Mouse (Mus musculus): ENCODE results near the gene Sgpl1. TPM values are rescaled to one million over a fixed set of nuclear protein-coding genes. Genes with fewer than 3 reads are reported as not detected.
A peak's percentile ranks its signal among the peaks of the same experiment; 100 is the strongest.

Sgpl1 gene
- polyA plus RNA-seq, 1 experiment from 2014 or later: 64.5 TPM

DNA sequence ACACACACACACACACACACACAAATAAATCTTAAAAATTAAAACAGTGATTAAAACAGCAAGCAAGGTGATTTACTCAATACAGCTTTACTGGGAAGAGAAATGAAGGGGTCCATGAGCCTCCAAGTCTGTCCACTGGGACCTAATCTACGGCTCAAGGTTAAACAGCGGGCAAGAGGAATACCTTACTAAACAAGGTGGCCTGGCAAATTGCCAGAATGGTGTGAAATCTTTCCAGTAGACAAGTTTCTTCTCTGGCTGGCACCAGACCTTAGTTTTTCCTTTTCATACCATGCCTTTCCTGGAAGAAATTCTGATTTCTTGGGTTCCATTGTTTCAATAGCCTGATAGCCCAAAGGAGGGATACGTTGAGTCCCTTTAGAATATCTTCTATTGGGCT lies 59.0 kb downstream of the Sgpl1 start:
- 90% methylated on average over 3 of the region's 3 CpGs for WGBS
- DNase-seq (peak; percentile 51), ATAC-seq (ENCODE audit: low FRiP score, low TSS enrichment) (no peak)
- Histone ChIP-seq H3K9ac (replicated peaks; ENCODE audit: low read length) (no peak overlapping the region), H3K27ac (replicated peaks; ENCODE audit: low read depth, low read length) (no peak overlapping the region), H3K4me1 (ENCODE audit: control insufficient read depth, insufficient read depth, low read length) (peaks cover 16% of the 10 kb centered on the region), H3K4me2 (ENCODE audit: low read length) (no peak overlapping the region), H3K4me3 (replicated peaks; ENCODE audit: low read depth, low read length) (no peak overlapping the region), H3K27me3 (ENCODE audit: control insufficient read depth, insufficient read depth, low read length) (no peaks in the 10 kb centered on the region), H3K36me3 (ENCODE audit: control insufficient read depth, insufficient read depth, low read length) (no peaks in the 10 kb centered on the region), H3K9me3 (ENCODE audit: control insufficient read depth, low read length) (no peaks in the 10 kb centered on the region)

DNA sequence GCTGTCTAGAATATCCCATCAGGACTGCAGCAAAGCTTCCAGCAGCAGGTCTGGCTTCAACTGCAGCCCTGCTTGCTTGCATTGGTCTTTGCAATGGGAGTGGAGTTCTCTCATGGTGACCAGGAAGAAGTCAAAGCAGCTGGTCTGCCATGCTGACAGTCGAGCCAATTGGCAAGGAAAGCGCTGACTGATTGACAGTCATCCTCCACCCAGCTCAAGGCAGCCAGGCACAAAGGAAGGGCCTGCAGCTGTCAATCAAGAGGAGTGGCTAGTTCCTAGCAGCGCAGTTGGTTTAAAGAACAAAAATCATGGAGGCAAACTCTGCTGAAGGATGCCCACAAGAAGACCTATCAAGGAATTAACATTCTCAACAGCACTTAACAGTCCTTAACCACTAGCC lies 61.0 kb downstream of the Sgpl1 start:
- Histone ChIP-seq H3K9me3 (ENCODE audit: control insufficient read depth, low read length) (no peaks in the 10 kb centered on the region), H3K4me3 (replicated peaks; ENCODE audit: low read depth, low read length) (no peak overlapping the region), H3K4me1 (ENCODE audit: control insufficient read depth, insufficient read depth, low read length) (peaks cover 16% of the 10 kb centered on the region), H3K4me2 (ENCODE audit: low read length) (no peak overlapping the region), H3K27me3 (ENCODE audit: control insufficient read depth, insufficient read depth, low read length) (no peaks in the 10 kb centered on the region), H3K27ac (replicated peaks; ENCODE audit: low read depth, low read length) (0 out of 2 replicates have a peak overlapping the region, but pooled peaks have one; percentile 4), H3K36me3 (ENCODE audit: control insufficient read depth, insufficient read depth, low read length) (no peaks in the 10 kb centered on the region), H3K9ac (replicated peaks; ENCODE audit: low read length) (no peak overlapping the region)
- ATAC-seq (ENCODE audit: low FRiP score, low TSS enrichment) (no peak), DNase-seq (peak; percentile 60)
- 20% methylated on average over 3 of the region's 3 CpGs for WGBS

DNA sequence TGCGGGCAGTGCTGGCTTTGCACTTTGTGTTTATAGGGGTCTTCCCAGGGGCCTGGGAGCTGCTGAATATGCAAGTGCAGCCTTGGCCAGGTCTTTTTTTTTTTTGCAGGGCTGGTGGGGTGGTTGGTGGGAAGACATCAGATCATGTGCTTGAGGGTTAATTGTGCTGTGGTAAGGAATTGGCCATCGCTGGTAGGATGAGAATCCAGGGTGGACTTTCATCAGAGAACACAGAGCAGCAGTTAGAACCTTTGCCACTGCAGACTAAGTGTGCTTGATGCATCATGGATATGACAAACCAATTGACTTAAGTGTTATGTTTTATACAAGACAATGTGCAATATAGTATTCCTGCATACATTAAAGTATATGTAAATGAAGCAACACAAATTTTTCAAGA lies 62.1 kb downstream of the Sgpl1 start:
- Histone ChIP-seq H3K4me2 (ENCODE audit: low read length) (no peak overlapping the region), H3K9ac (replicated peaks; ENCODE audit: low read length) (no peak overlapping the region), H3K27ac (replicated peaks; ENCODE audit: low read depth, low read length) (no peak overlapping the region), H3K36me3 (ENCODE audit: control insufficient read depth, insufficient read depth, low read length) (no peaks in the 10 kb centered on the region), H3K9me3 (ENCODE audit: control insufficient read depth, low read length) (no peaks in the 10 kb centered on the region), H3K27me3 (ENCODE audit: control insufficient read depth, insufficient read depth, low read length) (no peaks in the 10 kb centered on the region), H3K4me1 (ENCODE audit: control insufficient read depth, insufficient read depth, low read length) (peaks cover 19% of the 10 kb centered on the region), H3K4me3 (replicated peaks; ENCODE audit: low read depth, low read length) (no peak overlapping the region)
- no peak for ATAC-seq (ENCODE audit: low FRiP score, low TSS enrichment)
- DNase-seq: no peak
- 89% methylated on average over 2 of the region's 2 CpGs for WGBS

DNA sequence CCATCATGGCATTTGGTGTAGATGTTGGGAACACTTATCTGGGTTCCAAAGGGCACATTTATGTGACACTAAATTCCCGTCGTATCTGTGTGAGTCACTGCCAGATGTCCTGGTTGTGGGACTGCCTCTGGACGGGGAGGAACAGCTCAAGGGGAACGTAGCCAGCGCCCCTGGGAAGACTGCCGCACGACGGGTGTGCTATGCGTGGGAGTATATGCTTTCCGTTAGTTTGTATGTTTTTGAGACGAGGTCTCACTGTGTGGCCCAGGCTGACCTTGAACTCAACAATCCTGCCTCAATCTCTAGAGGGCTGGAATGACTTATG lies 66.6 kb downstream of the Sgpl1 start:
- no peak for DNase-seq
- 93% methylated on average over 11 of the region's 11 CpGs for WGBS
- no peak overlapping the region for H3K9ac ChIP-seq (replicated peaks; ENCODE audit: low read length)
- no peaks in the 10 kb centered on the region for H3K9me3 ChIP-seq (ENCODE audit: control insufficient read depth, low read length)
- H3K36me3 ChIP-seq (ENCODE audit: control insufficient read depth, insufficient read depth, low read length): no peaks in the 10 kb centered on the region
- H3K27ac ChIP-seq (replicated peaks; ENCODE audit: low read depth, low read length): peak overlapping the region; percentile 80
- no peak for ATAC-seq (ENCODE audit: low FRiP score, low TSS enrichment)
- H3K4me1 ChIP-seq (ENCODE audit: control insufficient read depth, insufficient read depth, low read length): peaks cover 3% of the 10 kb centered on the region; the same call in 1 of the 2 replicates
- H3K27me3 ChIP-seq (ENCODE audit: control insufficient read depth, insufficient read depth, low read length): no peaks in the 10 kb centered on the region
- H3K4me2 ChIP-seq (ENCODE audit: low read length): no peak overlapping the region
- H3K4me3 ChIP-seq (replicated peaks; ENCODE audit: low read depth, low read length): no peak overlapping the region

DNA sequence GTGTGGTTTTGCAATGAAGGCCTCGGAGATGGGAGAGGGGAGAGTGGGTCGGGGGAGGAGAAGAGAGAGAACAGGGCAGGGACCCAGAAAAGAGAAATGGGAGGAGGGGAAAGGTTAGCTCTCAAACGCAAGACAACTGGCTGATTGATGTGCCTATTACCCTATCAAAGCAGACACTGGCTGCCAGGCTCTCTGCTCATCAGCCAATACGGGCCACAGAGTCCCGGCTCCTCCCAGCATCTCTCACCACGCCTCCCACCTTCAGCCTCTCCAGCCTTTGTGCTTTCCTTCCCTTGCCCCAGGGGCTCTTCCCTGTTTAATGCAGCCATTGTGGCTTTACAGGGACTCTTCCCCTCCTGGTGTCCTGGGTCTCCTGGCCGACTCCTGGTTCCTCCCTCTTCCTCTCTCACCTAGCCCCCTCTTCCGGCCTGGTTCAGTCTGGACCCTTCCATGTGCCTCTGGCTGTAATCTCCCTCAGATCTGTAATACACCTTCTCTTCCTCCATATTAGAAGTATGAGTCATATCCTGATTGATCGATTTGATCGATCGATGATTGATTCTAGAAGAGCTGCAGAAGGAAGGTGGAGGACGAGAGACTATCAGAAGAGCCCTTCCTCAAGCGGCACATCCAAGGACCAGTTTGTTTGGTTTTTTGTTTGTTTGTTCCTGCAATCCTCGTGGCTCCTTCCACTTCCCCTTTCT lies 67.1 kb downstream of the Sgpl1 start:
- peak; percentile 98 for ATAC-seq (ENCODE audit: low FRiP score, low TSS enrichment)
- WGBS: 42% methylated on average over 14 of the region's 14 CpGs
- Histone ChIP-seq H3K9me3 (ENCODE audit: control insufficient read depth, low read length) (no peaks in the 10 kb centered on the region), H3K4me3 (replicated peaks; ENCODE audit: low read depth, low read length) (no peak overlapping the region), H3K27ac (replicated peaks; ENCODE audit: low read depth, low read length) (peak overlapping the region; percentile 80), H3K36me3 (ENCODE audit: control insufficient read depth, insufficient read depth, low read length) (no peaks in the 10 kb centered on the region), H3K27me3 (ENCODE audit: control insufficient read depth, insufficient read depth, low read length) (no peaks in the 10 kb centered on the region), H3K4me1 (ENCODE audit: control insufficient read depth, insufficient read depth, low read length) (peaks cover 3% of the 10 kb centered on the region; the same call in 1 of the 2 replicates), H3K9ac (replicated peaks; ENCODE audit: low read length) (peak overlapping the region; percentile 38; the same call in 1 of the 2 replicates), H3K4me2 (ENCODE audit: low read length) (peak overlapping the region; percentile 36)
- DNase-seq: peak; percentile 90

DNA sequence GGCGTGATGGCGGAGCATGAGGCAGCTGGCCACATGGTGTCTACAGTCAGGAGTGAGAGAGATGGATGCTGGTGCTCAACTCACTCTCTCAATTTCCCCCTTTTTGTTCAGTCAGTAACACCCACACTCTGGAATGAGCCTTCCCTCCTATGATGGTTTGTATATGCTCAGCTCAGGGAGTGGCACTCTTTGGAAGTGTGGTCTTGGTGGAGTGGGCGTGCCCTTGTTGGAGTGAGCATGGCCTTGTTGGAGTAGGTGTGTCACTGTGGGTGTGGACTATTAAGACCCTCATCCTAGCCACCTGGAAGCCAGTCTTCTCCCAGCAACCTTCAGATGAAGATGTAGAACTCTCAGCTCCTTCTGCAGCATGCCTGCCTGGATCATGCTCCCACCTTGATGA lies 71.9 kb downstream of the Sgpl1 start:
- H3K27me3 ChIP-seq (ENCODE audit: control insufficient read depth, insufficient read depth, low read length): no peaks in the 10 kb centered on the region
- no peak overlapping the region for H3K4me3 ChIP-seq (replicated peaks; ENCODE audit: low read depth, low read length)
- DNase-seq (no peak), ATAC-seq (ENCODE audit: low FRiP score, low TSS enrichment) (no peak)
- H3K9ac ChIP-seq (replicated peaks; ENCODE audit: low read length): no peak overlapping the region
- H3K4me1 ChIP-seq (ENCODE audit: control insufficient read depth, insufficient read depth, low read length): peaks cover 3% of the 10 kb centered on the region; the same call in 1 of the 2 replicates
- H3K36me3 ChIP-seq (ENCODE audit: control insufficient read depth, insufficient read depth, low read length): no peaks in the 10 kb centered on the region
- H3K9me3 ChIP-seq (ENCODE audit: control insufficient read depth, low read length): no peaks in the 10 kb centered on the region
- H3K4me2 ChIP-seq (ENCODE audit: low read length): no peak overlapping the region
- H3K27ac ChIP-seq (replicated peaks; ENCODE audit: low read depth, low read length): no peak overlapping the region
- WGBS: 92% methylated on average over 3 of the region's 3 CpGs

DNA sequence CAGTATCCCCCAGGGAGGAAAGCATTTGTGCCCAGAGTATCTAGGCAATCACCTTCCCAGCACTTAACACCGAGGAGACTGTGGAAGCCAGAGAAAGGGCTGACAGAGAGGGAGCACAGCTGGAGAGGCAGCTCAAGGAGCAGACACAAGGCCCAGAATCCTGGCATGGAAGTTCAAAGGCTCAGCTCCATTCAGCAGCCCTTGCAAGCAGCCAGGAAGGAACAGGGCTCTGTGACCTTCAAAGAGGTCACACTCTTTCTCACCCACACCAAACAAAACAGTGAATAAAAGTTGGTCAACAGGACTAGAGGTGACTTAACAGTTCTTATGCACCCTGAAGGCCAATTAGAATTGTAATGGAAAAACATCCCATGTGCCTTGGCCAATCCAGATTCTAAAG lies 72.9 kb downstream of the Sgpl1 start:
- DNase-seq (no peak), ATAC-seq (ENCODE audit: low FRiP score, low TSS enrichment) (no peak)
- WGBS: 7% methylated on average over 1 of the region's 1 CpGs
- no peak overlapping the region for H3K9ac ChIP-seq (replicated peaks; ENCODE audit: low read length)
- H3K27me3 ChIP-seq (ENCODE audit: control insufficient read depth, insufficient read depth, low read length): no peaks in the 10 kb centered on the region
- no peak overlapping the region for H3K4me3 ChIP-seq (replicated peaks; ENCODE audit: low read depth, low read length)
- H3K4me2 ChIP-seq (ENCODE audit: low read length): no peak overlapping the region
- no peak overlapping the region for H3K27ac ChIP-seq (replicated peaks; ENCODE audit: low read depth, low read length)
- no peaks in the 10 kb centered on the region for H3K36me3 ChIP-seq (ENCODE audit: control insufficient read depth, insufficient read depth, low read length)
- H3K4me1 ChIP-seq (ENCODE audit: control insufficient read depth, insufficient read depth, low read length): no peaks in the 10 kb centered on the region
- no peaks in the 10 kb centered on the region for H3K9me3 ChIP-seq (ENCODE audit: control insufficient read depth, low read length)

DNA sequence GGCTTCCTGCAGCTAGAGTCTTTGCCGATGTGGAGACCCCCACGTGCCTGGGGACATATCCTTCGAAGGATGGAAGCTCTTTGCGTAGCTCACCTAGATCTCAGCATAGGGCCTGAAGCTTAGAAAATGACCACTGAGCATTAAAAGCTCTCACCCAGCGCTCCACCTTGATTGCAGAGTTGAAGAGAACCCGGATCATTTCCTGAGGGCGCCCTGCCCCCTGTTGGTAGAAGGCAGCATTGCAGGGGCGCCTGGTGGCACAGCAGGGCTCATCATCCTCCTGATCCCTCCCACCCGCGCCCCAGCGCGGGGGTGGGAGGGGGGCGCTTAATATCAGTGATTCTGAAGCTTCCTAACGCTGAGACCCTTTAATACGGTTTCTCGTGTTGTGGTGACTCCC lies 75.2 kb downstream of the Sgpl1 start:
- DNase-seq: peak; percentile 80
- H3K4me3 ChIP-seq (replicated peaks; ENCODE audit: low read depth, low read length): no peak overlapping the region
- 0 out of 2 replicates have a peak, but pooled peaks cover 4% of the 10 kb centered on the region for H3K4me1 ChIP-seq (ENCODE audit: control insufficient read depth, insufficient read depth, low read length)
- WGBS: 14% methylated on average over 16 of the region's 16 CpGs
- H3K9me3 ChIP-seq (ENCODE audit: control insufficient read depth, low read length): no peaks in the 10 kb centered on the region
- H3K9ac ChIP-seq (replicated peaks; ENCODE audit: low read length): no peak overlapping the region
- no peaks in the 10 kb centered on the region for H3K36me3 ChIP-seq (ENCODE audit: control insufficient read depth, insufficient read depth, low read length)
- H3K27me3 ChIP-seq (ENCODE audit: control insufficient read depth, insufficient read depth, low read length): no peaks in the 10 kb centered on the region
- no peak for ATAC-seq (ENCODE audit: low FRiP score, low TSS enrichment)
- H3K4me2 ChIP-seq (ENCODE audit: low read length): no peak overlapping the region
- H3K27ac ChIP-seq (replicated peaks; ENCODE audit: low read depth, low read length): no peak overlapping the region

DNA sequence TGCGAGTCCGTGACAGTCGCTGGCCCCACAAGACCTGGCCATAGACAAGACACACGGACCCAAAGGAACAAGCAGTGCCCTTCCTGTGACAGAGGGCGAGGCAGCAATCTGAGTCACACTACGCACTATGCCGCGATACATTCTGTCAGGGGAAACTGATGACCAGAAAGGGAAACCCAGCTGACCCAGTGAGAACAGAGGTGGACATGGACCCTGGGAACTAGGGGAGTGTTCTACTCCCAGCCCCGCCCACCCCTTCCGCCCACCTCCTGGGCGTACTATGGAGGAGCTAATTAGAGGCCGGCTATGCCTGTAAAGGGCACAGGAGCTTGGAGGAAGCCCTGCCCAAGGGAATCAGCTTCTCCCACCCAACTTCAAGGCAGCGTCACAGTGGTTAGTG lies 78.3 kb downstream of the Sgpl1 start:
- Histone ChIP-seq H3K4me3 (replicated peaks; ENCODE audit: low read depth, low read length) (no peak overlapping the region), H3K9me3 (ENCODE audit: control insufficient read depth, low read length) (no peaks in the 10 kb centered on the region), H3K36me3 (ENCODE audit: control insufficient read depth, insufficient read depth, low read length) (no peaks in the 10 kb centered on the region), H3K4me2 (ENCODE audit: low read length) (no peak overlapping the region), H3K9ac (replicated peaks; ENCODE audit: low read length) (no peak overlapping the region), H3K27me3 (ENCODE audit: control insufficient read depth, insufficient read depth, low read length) (no peaks in the 10 kb centered on the region), H3K4me1 (ENCODE audit: control insufficient read depth, insufficient read depth, low read length) (0 out of 2 replicates have a peak, but pooled peaks cover 4% of the 10 kb centered on the region), H3K27ac (replicated peaks; ENCODE audit: low read depth, low read length) (no peak overlapping the region)
- DNase-seq (no peak), ATAC-seq (ENCODE audit: low FRiP score, low TSS enrichment) (no peak; the same call in 1 of the 2 replicates)
- 13% methylated on average over 13 of the region's 13 CpGs for WGBS

Measured in midbrain, embryonic 14.5 days (tissue).